Mouse (Mus musculus) retina, embryonic 14.5 days (tissue): ENCODE measurements at regions not wholly inside any gene's neighbourhood (a gene's known extent, or its start where the extent isn't known, plus 50 kb on each side); places are given as distances from the start of the nearest gene placed in this dataset.

Experiments used
- DNase-seq: peaks from one replicate; pipeline ENCODE4 v3.0.0-alpha.2; 2015; ENCODE audit warnings: low spot score

DNA sequence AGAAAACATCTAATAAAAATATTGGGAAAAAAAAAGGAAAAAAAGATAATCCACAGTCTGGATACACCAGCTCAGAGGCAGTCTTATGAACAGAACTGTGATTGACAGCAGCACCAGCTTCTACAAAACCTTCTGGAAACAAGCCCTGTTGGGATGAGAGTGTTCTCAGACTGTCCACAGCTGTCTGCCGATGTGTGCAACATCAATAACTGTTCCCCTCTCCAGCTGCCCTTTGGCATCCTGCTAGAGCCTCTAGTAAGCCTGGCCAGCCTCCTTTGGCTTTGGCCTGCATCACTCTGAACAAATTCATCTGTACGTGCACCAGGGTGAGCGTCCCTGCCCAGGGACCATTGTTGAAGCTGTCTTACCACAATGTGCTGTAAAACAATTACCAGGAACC is 137.0 kb upstream of the Irs2 start:
- DNase-seq, result no peak

- DNase-seq, result no peak
Measured at GRCm38 (mm10) chr8:11140566-11140965, 132.3 kb upstream of the Irs2 start.

- DNase-seq, result no peak
Measured at GRCm38 (mm10) chr8:11139294-11139693, 131.0 kb upstream of the Irs2 start.

GRCm38 (mm10) chr8:11138302-11139020 is 130.2 kb upstream of the Irs2 start:
- DNase-seq, result no peak

GRCm38 (mm10) chr8:11136566-11136965 is 128.3 kb upstream of the Irs2 start:
- no peak for DNase-seq

GRCm38 (mm10) chr8:11135135-11135534 is 126.9 kb upstream of the Irs2 start:
- no peak for DNase-seq

DNA sequence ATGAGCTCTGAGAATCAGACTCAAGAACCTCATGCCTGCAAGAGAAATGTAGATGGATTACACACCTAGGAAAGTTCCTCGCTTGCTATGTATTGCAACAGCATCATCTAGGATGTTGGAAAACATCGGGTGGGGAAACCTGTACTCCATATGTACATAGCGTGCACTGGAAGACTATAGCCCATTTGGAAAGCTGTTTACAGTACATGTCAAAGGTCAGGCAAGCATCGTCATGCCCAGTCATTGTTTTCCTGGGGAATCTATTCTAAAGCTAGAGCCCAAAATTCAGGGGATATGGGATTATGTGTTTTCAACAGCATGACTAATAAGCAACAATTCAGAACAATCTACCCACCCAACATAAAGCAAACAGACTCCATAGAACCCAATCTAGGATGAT is 126.3 kb upstream of the Irs2 start:
- no peak for DNase-seq

- DNase-seq, result peak; percentile 22
Measured at GRCm38 (mm10) chr8:11119030-11119634, 110.9 kb upstream of the Irs2 start.

DNA sequence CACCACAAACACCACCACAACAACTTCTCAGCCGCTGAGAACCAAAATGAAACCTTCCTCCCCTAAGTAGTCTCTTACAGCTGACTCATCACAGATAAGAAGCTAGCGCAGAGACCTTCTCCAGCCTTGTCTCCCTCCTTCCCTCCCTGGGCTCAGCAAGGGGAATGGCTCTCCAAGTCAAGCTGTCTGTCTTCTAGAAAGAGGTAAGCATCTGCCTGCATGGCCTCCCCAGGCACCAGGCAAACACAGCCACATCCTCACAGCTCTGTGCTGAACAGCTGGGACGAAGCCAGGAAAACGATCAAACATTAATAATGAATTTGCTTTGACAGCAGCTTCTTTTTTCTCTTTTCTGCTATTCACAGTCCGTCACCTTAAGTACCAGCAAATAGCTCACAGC is 108.3 kb upstream of the Irs2 start:
- DNase-seq, result peak; percentile 61

DNA sequence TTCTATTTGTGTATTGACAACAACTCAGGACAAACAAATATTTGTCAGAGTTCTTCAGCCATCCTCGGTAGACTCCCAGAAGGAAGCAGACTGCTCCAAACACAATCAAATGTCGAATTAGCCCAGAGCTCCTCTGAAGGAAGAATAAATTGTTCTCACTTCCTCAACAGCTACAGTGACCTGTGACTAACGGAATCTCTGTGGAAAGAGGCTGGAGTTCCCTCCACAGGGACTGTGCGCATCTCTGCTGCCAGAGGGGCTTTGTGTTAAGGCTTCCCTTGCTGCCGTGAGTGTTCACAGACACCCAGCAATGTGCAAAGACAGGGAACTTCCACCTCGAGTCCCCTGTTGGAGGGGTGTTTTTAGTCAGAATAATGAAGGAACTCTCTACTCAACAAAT is 107.0 kb upstream of the Irs2 start:
- no peak for DNase-seq

DNA sequence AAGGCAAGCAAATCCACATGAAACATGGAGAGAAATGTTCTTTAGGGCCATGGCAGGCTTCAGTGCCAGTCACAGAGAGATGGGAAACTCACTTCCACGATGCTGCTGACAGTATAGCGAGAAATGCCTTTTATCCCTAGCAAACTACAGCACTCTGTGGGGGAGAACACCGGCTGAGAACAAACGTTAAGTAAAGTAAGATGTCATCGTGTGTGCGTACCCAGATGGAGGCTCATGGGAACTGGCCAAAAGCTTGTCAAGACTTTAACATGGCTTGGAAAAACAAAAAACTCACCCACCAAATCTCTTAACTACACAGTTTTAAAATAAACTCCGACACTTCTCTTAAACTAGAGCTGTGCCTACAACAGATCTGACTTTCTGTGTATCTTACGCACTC is 106.3 kb upstream of the Irs2 start:
- DNase-seq, result no peak

DNA sequence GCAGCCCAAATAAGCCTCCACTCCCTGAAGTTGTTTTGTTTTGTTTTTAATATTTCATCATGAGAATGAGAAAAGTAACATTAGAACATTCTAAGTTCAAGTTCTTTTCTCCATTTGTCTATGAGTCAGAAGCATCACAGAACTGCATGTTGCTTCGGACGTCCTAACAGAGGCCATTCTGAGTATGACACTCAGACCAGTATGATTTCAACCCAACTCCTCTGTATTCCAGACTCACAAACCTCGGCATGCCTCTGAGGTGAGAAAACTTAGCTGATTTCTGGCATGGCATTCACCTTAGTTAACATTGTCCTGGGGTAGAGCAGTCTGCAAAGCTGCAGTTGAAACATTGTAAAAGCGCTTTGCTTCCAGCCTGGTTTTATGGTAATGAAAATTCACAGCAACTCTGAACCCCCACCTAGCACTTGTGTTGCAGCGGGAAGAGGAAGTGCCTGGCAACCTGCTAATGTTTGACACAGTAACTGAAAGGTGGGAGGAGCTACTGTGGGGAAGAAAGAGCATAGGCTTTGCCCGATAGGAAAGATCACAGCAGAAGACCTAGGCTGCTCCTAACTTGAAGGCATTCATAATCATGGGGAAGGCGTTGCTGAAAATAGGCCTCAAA is 104.8 kb upstream of the Irs2 start:
- no peak for DNase-seq

GRCm38 (mm10) chr8:11111987-11112386 is 103.7 kb upstream of the Irs2 start:
- DNase-seq, result no peak

GRCm38 (mm10) chr8:11107435-11107834 is 99.2 kb upstream of the Irs2 start:
- DNase-seq, result no peak

DNA sequence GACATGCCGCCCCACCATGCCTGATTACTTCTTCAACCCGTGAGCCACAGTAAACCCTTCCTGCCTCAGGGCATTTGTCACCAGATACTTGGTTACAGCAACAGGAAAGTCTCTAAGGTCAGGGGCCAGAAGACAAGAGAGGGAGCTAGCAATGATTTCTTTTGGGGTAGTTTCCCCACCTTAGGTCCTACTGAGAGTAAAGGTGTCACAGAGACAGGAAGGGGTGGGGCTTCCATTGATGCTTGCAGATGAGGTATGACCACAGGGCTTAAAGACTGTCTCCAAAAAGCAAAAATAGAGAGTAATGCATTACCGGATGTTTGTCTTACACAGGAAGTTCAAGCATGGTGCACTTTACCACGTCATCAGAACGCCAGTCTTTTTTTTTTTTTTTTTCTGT is 98.8 kb upstream of the Irs2 start:
- DNase-seq, result no peak

- DNase-seq, result no peak
Measured at GRCm38 (mm10) chr8:11103745-11104607, 95.7 kb upstream of the Irs2 start.

- DNase-seq, result no peak
Measured at GRCm38 (mm10) chr8:11100310-11100709, 92.1 kb upstream of the Irs2 start.

- DNase-seq, result no peak
Measured at GRCm38 (mm10) chr8:11099591-11099855, 91.3 kb upstream of the Irs2 start.

GRCm38 (mm10) chr8:11098790-11099590 is 90.7 kb upstream of the Irs2 start:
- no peak for DNase-seq

GRCm38 (mm10) chr8:11098228-11098778 is 90.0 kb upstream of the Irs2 start:
- DNase-seq, result no peak

DNA sequence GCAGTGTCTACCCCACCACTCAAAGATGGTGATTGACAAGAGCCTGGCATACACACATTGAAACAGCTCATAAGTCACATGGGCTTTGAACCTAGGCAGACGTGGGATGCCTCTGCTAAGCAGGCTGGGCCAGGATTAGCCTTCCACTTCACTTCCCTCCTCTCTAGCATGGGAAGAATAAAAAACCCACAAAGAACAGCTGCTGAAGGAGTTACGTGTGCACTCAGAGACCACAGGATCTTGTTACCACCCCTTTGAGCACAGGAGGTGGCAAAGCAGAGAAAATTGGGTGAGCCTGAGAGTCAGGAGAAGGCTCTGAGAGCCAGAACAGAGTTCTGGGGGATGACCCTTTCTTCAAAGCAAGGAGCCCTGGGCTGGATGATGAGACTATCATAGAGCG is 89.6 kb upstream of the Irs2 start:
- DNase-seq, result no peak

GRCm38 (mm10) chr8:11094516-11094915 is 86.3 kb upstream of the Irs2 start:
- no peak for DNase-seq
